Mouse (Mus musculus) lung, postnatal 0 days (tissue): ENCODE results near the gene Dnajb4.

Experiments
- CTCF ChIP-seq: IDR thresholded peaks from 2 replicates; pipeline ENCODE4 v1.5.1; 2016; ENCODE audit warnings: antibody characterized with exemption, mild to moderate bottlenecking
- EP300 ChIP-seq: IDR thresholded peaks from 2 replicates; pipeline ENCODE4 v1.6.1; 2016; ENCODE audit warnings: antibody characterized with exemption, mild to moderate bottlenecking, control low read depth

- no peak for TF ChIP-seq EP300
- no peak for TF ChIP-seq CTCF
Measured at GRCm38 (mm10) chr3:152203411-152203810, 6.7 kb downstream of the Dnajb4 start.
